Mouse (Mus musculus): ENCODE results near the gene Uqcc1.

Uqcc1 gene

GRCm38 (mm10) chr2:155818596-155819391 is 111.3 kb downstream of the Uqcc1 start:
- DNase-seq (ENCODE audit: extremely low read depth, low read depth, low spot score): no peak

GRCm38 (mm10) chr2:155817301-155818245 is 112.5 kb downstream of the Uqcc1 start:
- no peak for DNase-seq (ENCODE audit: extremely low read depth, low read depth, low spot score)

GRCm38 (mm10) chr2:155816179-155816578 is 113.9 kb downstream of the Uqcc1 start:
- no peak for DNase-seq (ENCODE audit: extremely low read depth, low read depth, low spot score)

GRCm38 (mm10) chr2:155814829-155815228 is 115.3 kb downstream of the Uqcc1 start:
- DNase-seq (ENCODE audit: extremely low read depth, low read depth, low spot score): no peak

- no peak for DNase-seq (ENCODE audit: extremely low read depth, low read depth, low spot score)
These were observed 117.5 kb downstream of the Uqcc1 start for GRCm38 (mm10) chr2:155812637-155813036.

- no peak for DNase-seq (ENCODE audit: extremely low read depth, low read depth, low spot score)
These were observed 118.2 kb downstream of the Uqcc1 start for GRCm38 (mm10) chr2:155811821-155812396.

GRCm38 (mm10) chr2:155809620-155810019 is 120.5 kb downstream of the Uqcc1 start:
- no peak for DNase-seq (ENCODE audit: extremely low read depth, low read depth, low spot score)

GRCm38 (mm10) chr2:155807408-155807807 is 122.7 kb downstream of the Uqcc1 start:
- DNase-seq (ENCODE audit: extremely low read depth, low read depth, low spot score): no peak

- no peak for DNase-seq (ENCODE audit: extremely low read depth, low read depth, low spot score)
These were observed 123.6 kb downstream of the Uqcc1 start for GRCm38 (mm10) chr2:155806548-155806947.

GRCm38 (mm10) chr2:155805925-155806255 is 124.2 kb downstream of the Uqcc1 start:
- DNase-seq (ENCODE audit: extremely low read depth, low read depth, low spot score): no peak

- DNase-seq (ENCODE audit: extremely low read depth, low read depth, low spot score): no peak
These were observed 124.7 kb downstream of the Uqcc1 start for GRCm38 (mm10) chr2:155805231-155805924.

- DNase-seq (ENCODE audit: extremely low read depth, low read depth, low spot score): no peak
These were observed 126.1 kb downstream of the Uqcc1 start for GRCm38 (mm10) chr2:155804053-155804452.

- DNase-seq (ENCODE audit: extremely low read depth, low read depth, low spot score): no peak
These were observed 127.3 kb downstream of the Uqcc1 start for GRCm38 (mm10) chr2:155802761-155803160.

GRCm38 (mm10) chr2:155798613-155799012 is 131.5 kb downstream of the Uqcc1 start:
- no peak for DNase-seq (ENCODE audit: extremely low read depth, low read depth, low spot score)

Data from fat pad, adult 2 months (tissue).